In the genomic region with DNA sequence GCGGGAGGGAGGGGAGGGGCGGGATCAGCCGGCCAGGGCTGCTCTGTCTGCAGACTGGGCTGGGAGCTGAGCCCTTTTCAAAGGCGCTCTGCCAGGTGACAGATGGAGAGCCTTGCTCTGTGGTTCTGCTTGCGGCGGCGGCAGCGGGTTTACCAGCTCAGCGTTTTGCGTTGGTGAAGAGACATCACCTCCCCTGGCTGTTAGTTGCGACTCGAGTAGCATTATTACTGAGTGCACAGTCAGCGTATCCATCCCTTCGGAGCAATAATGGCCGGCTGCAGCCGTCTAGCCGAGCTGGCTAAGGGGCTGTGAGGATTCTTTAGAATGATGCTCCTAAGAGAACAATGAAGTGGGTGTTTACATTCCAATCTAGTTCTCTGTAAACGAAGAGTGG, we compare ENCODE assay signal across 7 mouse cellular contexts. TPM values are rescaled to one million over a fixed set of nuclear protein-coding genes. Genes with fewer than 3 reads are reported as not detected.
DNase-seq lines count a peak whose midpoint lies in the region; ATAC-seq and TF ChIP-seq lines count a peak whose summit lies in the region.

No protein-coding gene starts in this region.

- intact Hi-C loops in gastrocnemius, adult 2 months (cut with DNase I) = no loop called here

- TF ChIP-seq CTCF in gastrocnemius, adult 2 months (IDR thresholded peaks at IDR 0.05) = no peak
- TF ChIP-seq CTCF in stomach, postnatal 0 days (IDR thresholded peaks at IDR 0.05; ENCODE audit: low read depth) = no peak

- TF ChIP-seq EP300 in stomach, postnatal 0 days (optimal IDR thresholded peaks at IDR 0.05) = no peak

- no peaks in the 10 kb centered on the region for H3K27me3 ChIP-seq in limb, embryonic 11.5 days (ENCODE audit: control insufficient read depth, insufficient read depth, low read length)
- H3K27me3 ChIP-seq in midbrain, embryonic 16.5 days (ENCODE audit: control insufficient read depth, insufficient read depth, low read depth, low read length) = no peaks in the 10 kb centered on the region
- no peaks in the 10 kb centered on the region for H3K27me3 ChIP-seq in stomach, postnatal 0 days (ENCODE audit: control insufficient read depth, insufficient read depth, low read length)

- H3K36me3 ChIP-seq in limb, embryonic 11.5 days (ENCODE audit: control insufficient read depth, insufficient read depth, low read length) = no peaks in the 10 kb centered on the region
- H3K36me3 ChIP-seq in midbrain, embryonic 16.5 days (ENCODE audit: control insufficient read depth, insufficient read depth, low read length) = no peaks in the 10 kb centered on the region
- no peaks in the 10 kb centered on the region for H3K36me3 ChIP-seq in stomach, postnatal 0 days (ENCODE audit: control insufficient read depth, insufficient read depth, low read length)

- peak overlapping the region; percentile 92 for H3K4me2 ChIP-seq in limb, embryonic 11.5 days (ENCODE audit: low read depth, severe bottlenecking)
- H3K4me2 ChIP-seq in midbrain, embryonic 16.5 days (ENCODE audit: low read length) = peak overlapping the region; percentile 70
- peak overlapping the region; percentile 74 for H3K4me2 ChIP-seq in stomach, postnatal 0 days (replicated peaks; ENCODE audit: low read depth)

- peak overlapping the region; percentile 56 for H3K27ac ChIP-seq in gastrocnemius, adult 2 months
- H3K27ac ChIP-seq in limb, embryonic 11.5 days (replicated peaks; ENCODE audit: low read depth, low read length) = no peak overlapping the region
- peak overlapping the region; percentile 97 for H3K27ac ChIP-seq in midbrain, embryonic 16.5 days (ENCODE audit: low read length)
- H3K27ac ChIP-seq in stomach, postnatal 0 days (replicated peaks) = peak overlapping the region; percentile 79

- WGBS in limb, embryonic 11.5 days = under 1% methylated on average over 18 of the region's 18 CpGs
- WGBS in midbrain, embryonic 16.5 days = under 1% methylated on average over 18 of the region's 18 CpGs
- WGBS in stomach, postnatal 0 days = under 1% methylated on average over 18 of the region's 18 CpGs

- peak; percentile 45 for ATAC-seq in inflammation-experienced regulatory T-cells, adult 6 months
- peak; percentile 28; the same call in 1 of the 2 replicates for ATAC-seq in limb, embryonic 11.5 days (ENCODE audit: insufficient number of reproducible peaks, low FRiP score, low TSS enrichment, low read depth)
- ATAC-seq in midbrain, embryonic 16.5 days = peak; percentile 88
- peak; percentile 68; the same call in 1 of the 2 replicates for ATAC-seq in stomach, postnatal 0 days (ENCODE audit: low FRiP score, low TSS enrichment)

- peak overlapping the region; percentile 66 for H3K4me3 ChIP-seq in gastrocnemius, adult 2 months
- peak overlapping the region; percentile 37 for H3K4me3 ChIP-seq in limb, embryonic 11.5 days (ENCODE audit: low read depth, low read length)
- peak overlapping the region; percentile 35 for H3K4me3 ChIP-seq in midbrain, embryonic 16.5 days (ENCODE audit: low read depth, low read length)
- H3K4me3 ChIP-seq in stomach, postnatal 0 days (ENCODE audit: low read depth, low read length) = peak overlapping the region; percentile 37

- peak; percentile 47 for DNase-seq in adrenal gland, adult 2 months
- peak; percentile 57 to 91 for DNase-seq in cerebellum, postnatal 4 days (ENCODE audit: low spot score in 2 of 2)
- peak; percentile 72 for DNase-seq in gastrocnemius, adult 2 months
- DNase-seq in limb, embryonic 11.5 days (ENCODE audit: low spot score) = peak; percentile 73
- peak; percentile 62 for DNase-seq in stomach, postnatal 0 days (ENCODE audit: low spot score)

- no peaks in the 10 kb centered on the region for H3K9me3 ChIP-seq in limb, embryonic 11.5 days (ENCODE audit: control insufficient read depth, low read length)
- no peaks in the 10 kb centered on the region for H3K9me3 ChIP-seq in midbrain, embryonic 16.5 days (replicated peaks; ENCODE audit: control insufficient read depth, low read length, poor library complexity, severe bottlenecking)
- H3K9me3 ChIP-seq in stomach, postnatal 0 days (ENCODE audit: control insufficient read depth, low read length) = no peaks in the 10 kb centered on the region

- peaks cover 8% of the 10 kb centered on the region for H3K4me1 ChIP-seq in limb, embryonic 11.5 days (ENCODE audit: control insufficient read depth, insufficient read depth, low read length)
- peaks cover 24% of the 10 kb centered on the region for H3K4me1 ChIP-seq in midbrain, embryonic 16.5 days (ENCODE audit: control insufficient read depth, insufficient read depth, low read length)
- H3K4me1 ChIP-seq in stomach, postnatal 0 days (replicated peaks; ENCODE audit: control insufficient read depth, insufficient read depth) = 0 out of 2 replicates have a peak, but pooled peaks cover 2% of the 10 kb centered on the region

- peak overlapping the region; percentile 55 for H3K9ac ChIP-seq in limb, embryonic 11.5 days (ENCODE audit: low read length)
- peak overlapping the region; percentile 75 for H3K9ac ChIP-seq in midbrain, embryonic 16.5 days (ENCODE audit: low read depth, low read length)
- H3K9ac ChIP-seq in stomach, postnatal 0 days (ENCODE audit: low read length) = peak overlapping the region; percentile 50

RNA-seq across cellular contexts. Expression of a gene that starts 0.7 kb away (rescaled TPM):
- total RNA-seq in adrenal gland, adult 2 months (2021) = under 1 TPM in 1 of 2 experiments, not detected in 1; 0.31 TPM
- not detected in 2 replicates for polyA plus RNA-seq in adrenal gland, adult 2 months (2012; rRNA removed)
- not detected for total RNA-seq in gastrocnemius, adult 2 months (2021)
- polyA plus RNA-seq in inflammation-experienced regulatory T-cells, adult 6 months (2017; shearing (Covaris generic)) = not detected
- 0.15 and 0.23 TPM in 2 replicates for polyA plus RNA-seq in limb, embryonic 11.5 days (2014; fragmentation: Nextera tagmentation; extraction: Ambion mirVana)
- polyA plus RNA-seq in midbrain, embryonic 16.5 days (2015; fragmentation: Nextera tagmentation; extraction: Ambion mirVana) = 1.6 and 2.0 TPM in 2 replicates
- 0.27 and 0.61 TPM in 2 replicates for polyA plus RNA-seq in stomach, postnatal 0 days (2015; fragmentation: Nextera tagmentation; extraction: Ambion mirVana)

RNA-seq across cellular contexts. Expression of a gene that starts 28.6 kb away (rescaled TPM):
- 1 to 10 TPM; 3.4 to 8.8 TPM for total RNA-seq in adrenal gland, adult 2 months (2021)
- 4.1 and 4.6 TPM in 2 replicates for polyA plus RNA-seq in adrenal gland, adult 2 months (2012; rRNA removed)
- total RNA-seq in gastrocnemius, adult 2 months (2021) = 10 to 100 TPM; 12.6 to 15.1 TPM
- polyA plus RNA-seq in inflammation-experienced regulatory T-cells, adult 6 months (2017; shearing (Covaris generic)) = 1 to 10 TPM in 1 of 3 experiments, under 1 TPM in 1, not detected in 1; 0.49 to 1.6 TPM
- polyA plus RNA-seq in limb, embryonic 11.5 days (2014; fragmentation: Nextera tagmentation; extraction: Ambion mirVana) = 0.32 and 0.50 TPM in 2 replicates
- 2.0 and 2.8 TPM in 2 replicates for polyA plus RNA-seq in midbrain, embryonic 16.5 days (2015; fragmentation: Nextera tagmentation; extraction: Ambion mirVana)
- 3.4 and 4.1 TPM in 2 replicates for polyA plus RNA-seq in stomach, postnatal 0 days (2015; fragmentation: Nextera tagmentation; extraction: Ambion mirVana)

Comparison
In these comparisons a context has a peak if more than half of its experiments do, and no peak if none do; other contexts are left out.
1. ATAC-seq: peak in every context shown above with its lines; median percentile 88 in midbrain, embryonic 16.5 days; 68 in stomach, postnatal 0 days; 45 in inflammation-experienced regulatory T-cells, adult 6 months; 28 in limb, embryonic 11.5 days.